Mouse (Mus musculus) brain, adult 10 weeks (tissue): Measurements from ENCODE around the gene Lingo4. TPM values are rescaled to one million over a fixed set of nuclear protein-coding genes. Genes with fewer than 3 reads are reported as not detected.

Source experiments
- polyA plus RNA-seq: library from polyadenylated mRNA; stranded (reverse); fragments of 350-450 nt; fragmentation: Illumina TruSeq; extraction: RNeasy Lipid Tissue Mini Kit (QIAGEN cat#74804); gene quantifications from one replicate; pipeline ENCODE4 v1.2.3, GENCODE M21; 2015; ENCODE audit warnings: low read depth, low replicate concordance

The Lingo4 gene
- polyA plus RNA-seq = 1.4 TPM

DNA sequence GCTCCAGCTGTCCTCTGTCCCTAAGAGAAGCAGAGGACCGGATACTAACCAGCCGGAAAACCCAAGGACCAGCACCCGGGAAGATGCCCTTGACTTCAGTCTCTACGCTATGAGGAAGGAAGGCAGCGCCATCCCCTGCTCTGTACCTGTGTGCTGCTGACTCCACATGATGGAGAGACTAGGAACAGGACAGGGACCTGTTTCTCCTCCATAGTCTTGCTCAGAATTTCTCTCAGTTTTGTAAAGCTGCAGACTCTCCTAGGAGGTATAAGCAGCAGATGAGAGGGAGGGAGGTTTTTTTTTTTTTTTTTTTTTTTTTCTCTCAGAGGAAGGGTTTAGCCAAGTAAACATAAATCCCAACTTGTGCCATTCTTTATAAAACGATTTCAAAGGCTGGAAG, at the start of gene Lingo4:
Lingo4 (plus strand) TSS at position 301 of the 400 bp plus-strand sequence.

DNA sequence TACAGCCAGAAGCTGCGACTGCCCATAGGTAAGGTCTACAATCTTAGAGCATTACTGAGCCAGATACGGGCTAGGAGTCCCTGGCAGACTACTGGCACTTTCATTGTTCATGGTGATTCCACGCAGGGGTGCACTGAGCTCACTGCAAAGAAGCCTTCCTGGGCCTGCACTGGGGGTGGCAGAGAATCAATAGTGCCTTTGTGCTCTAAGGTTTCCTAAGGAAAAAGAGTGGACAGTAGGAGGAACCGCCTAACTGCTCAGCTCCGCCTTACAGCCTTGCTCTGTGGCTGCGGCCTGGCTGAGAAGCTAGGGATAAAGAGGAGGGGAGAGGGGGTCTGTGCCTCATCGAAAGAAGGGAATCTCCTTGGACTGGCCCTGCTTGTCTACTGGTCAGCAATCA, 36.2 kb upstream of the Lingo4 start, which contains the start of gene C2cd4d:
C2cd4d (plus strand) TSS at position 301 of the 400 bp plus-strand sequence.

DNA sequence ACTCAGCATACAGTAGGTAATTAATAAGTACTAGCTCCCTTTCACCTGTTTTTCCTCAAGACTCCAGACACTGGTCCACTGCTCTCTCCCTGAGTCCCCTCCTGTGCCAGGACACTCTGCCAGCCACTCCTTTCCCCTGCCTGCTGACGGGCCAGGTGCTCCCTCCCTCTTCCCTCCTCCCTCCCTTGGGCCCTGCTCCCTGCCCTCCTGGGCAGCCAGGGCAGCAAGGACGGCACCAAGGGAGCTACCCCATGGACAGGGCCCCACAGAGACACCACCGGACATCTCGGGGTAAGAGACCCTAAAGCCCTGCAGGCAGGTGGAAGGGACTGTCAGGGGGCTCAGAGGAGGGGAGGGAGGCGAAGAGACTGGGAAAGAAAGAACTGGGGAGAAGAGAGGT, 25.7 kb upstream of the Lingo4 start, which contains the start of gene Rorc:
Rorc (plus strand) TSS at position 154 of the 400 bp plus-strand sequence.

DNA sequence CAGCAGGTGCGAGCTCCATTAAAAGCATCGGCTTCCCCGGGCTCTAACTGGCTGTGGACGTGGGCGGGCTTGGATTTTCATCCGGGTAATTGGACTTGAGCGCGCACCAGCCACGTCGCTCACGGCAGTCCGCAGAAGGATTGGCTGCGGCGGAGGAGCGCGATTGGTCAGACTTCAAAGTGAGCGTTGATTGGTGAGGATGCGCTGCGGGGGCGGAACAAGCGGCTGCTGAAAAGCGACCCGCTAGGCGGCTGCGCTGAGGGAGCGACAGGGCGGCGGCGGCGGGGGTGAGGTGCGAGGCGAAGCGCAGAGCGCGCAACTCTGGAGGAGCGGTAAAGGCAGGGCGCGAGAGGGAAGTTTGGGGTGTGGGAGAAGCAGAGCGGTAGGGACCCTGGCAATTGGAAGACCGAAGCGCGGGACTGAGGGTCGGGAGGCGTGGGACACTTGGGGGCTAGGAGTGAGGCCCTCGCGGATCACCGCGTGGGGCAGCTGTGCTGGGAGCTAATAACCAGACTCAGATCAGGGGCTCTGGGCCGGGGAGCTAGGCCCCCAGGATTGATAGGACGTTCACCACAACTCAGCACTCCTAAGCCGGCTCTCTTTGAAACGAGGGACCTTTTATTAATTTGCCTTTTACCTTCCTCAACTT, 14.8 kb downstream of the Lingo4 start, which contains the start of gene Tdrkh:
Tdrkh (plus strand) TSS at position 243 of the 649 bp plus-strand sequence.

DNA sequence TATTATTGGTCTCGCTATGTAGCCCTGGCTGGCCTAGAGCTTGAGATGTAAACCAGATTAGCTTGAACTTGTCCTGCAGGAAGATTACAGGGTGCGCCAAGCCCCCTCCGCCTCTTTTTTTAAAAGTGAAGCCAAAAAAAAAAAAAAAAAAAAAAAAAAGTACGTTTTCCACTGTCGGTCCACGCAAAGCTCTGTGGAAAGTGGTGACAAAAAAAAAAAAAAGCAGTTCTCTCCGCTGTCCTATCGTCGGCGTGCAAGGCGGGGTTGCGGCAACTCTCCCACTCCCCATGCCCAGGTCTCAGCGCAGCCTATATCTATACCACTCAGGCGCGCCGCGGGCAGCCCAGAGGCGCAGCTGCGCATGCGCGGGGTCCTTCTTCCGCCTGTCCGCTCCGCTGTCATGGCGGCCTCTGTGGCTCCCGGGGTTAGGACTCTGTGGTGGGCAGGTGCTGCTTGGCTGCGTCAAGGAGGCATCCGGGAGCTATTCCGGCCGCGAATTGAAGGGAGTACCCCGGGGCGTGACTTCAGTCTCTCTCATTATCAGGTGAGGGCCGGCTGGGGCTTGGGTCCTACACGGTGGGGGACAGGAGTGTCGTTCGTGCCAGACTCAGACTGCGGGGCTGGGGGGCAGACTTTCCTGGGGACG, 44.8 kb downstream of the Lingo4 start, which contains the start of gene Mrpl9:
Mrpl9 (plus strand) TSS at position 368 of the 646 bp plus-strand sequence.

DNA sequence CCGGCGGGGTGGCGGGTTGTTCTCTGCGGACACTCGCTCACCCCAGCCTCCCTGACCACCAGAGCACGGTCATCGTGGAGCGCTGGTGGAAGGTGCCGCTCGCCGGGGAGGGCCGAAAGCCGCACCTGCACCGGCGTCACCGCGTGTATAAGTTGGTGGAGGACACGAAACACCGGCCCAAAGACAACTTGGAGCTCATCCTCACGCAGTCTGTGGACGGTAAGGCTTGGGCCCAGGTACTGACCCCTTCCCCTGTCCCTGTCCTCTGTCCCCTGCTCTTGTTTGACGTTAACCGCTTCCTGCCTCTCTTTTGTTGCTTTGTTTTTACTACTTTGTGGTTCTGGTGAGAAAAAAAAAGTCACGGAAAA, 45.3 kb downstream of the Lingo4 start, which contains the start of gene Oaz3:
Oaz3 (minus strand) TSS at position 319 of the 368 bp plus-strand sequence.

Other genes with a start within 250 kb of the Lingo4 start
- gene Gm10696, start 220.3 kb upstream of the Lingo4 start, polyA plus RNA-seq = not detected
- not detected for gene Gm5286, start 201.8 kb upstream of the Lingo4 start, polyA plus RNA-seq
- gene Gm4778, start 134.5 kb upstream of the Lingo4 start, polyA plus RNA-seq = not detected
- gene Them4, start 88.4 kb upstream of the Lingo4 start, polyA plus RNA-seq = 37.3 TPM
- gene Them5, start 56.4 kb upstream of the Lingo4 start, polyA plus RNA-seq = not detected
- gene C2cd4d, start 36.1 kb upstream of the Lingo4 start, polyA plus RNA-seq = 1.3 TPM
- gene Rorc, start 25.7 kb upstream of the Lingo4 start, polyA plus RNA-seq = 3.6 TPM
- gene Tdrkh, start 14.8 kb downstream of the Lingo4 start, polyA plus RNA-seq = 30.5 TPM
- 62.1 TPM for gene Mrpl9, start 44.8 kb downstream of the Lingo4 start, polyA plus RNA-seq
- gene Oaz3, start 45.4 kb downstream of the Lingo4 start, polyA plus RNA-seq = not detected
- gene Celf3, start 79.8 kb downstream of the Lingo4 start, polyA plus RNA-seq = 140 TPM
- gene Riiad1, start 81.8 kb downstream of the Lingo4 start, polyA plus RNA-seq = 7.8 TPM
- 65.7 TPM for gene Snx27, start 184.2 kb downstream of the Lingo4 start, polyA plus RNA-seq
- gene Gm10972, start 244.6 kb downstream of the Lingo4 start, polyA plus RNA-seq = not detected